Mouse (Mus musculus) adrenal gland, postnatal 25 days (tissue): ENCODE measurements around the gene Khdc1c. TPM values are rescaled to one million over a fixed set of nuclear protein-coding genes. Genes with fewer than 3 reads are reported as not detected.
"Not testable (repeated sequence)": the region's sequence is repeated elsewhere in the genome, so short reads cannot be mapped to it uniquely, and the experiment has no call there.

ENCODE experiments used
- DNase-seq: peaks from one replicate; pipeline ENCODE4 v3.0.0; 2021; ENCODE audit warnings: mixed read lengths
- long read RNA-seq: library from polyadenylated mRNA; stranded (forward); transcript quantifications from one replicate; pipeline ENCODE4 v2.0.0, GENCODE M21; 2021
- total RNA-seq: library from RNA; stranded (reverse); gene quantifications from 2 replicates; pipeline ENCODE4 v1.2.3, GENCODE M21; 2021

Gene Khdc1c
- not detected in 2 replicates for total RNA-seq
- long read RNA-seq: 0 reads

- DNase-seq: not testable (repeated sequence)
These were observed at the start of gene Khdc1c for GRCm38 (mm10) chr1:21368031-21368430. Khdc1c (plus strand) TSS chr1:21368331.

- not testable (repeated sequence) for DNase-seq
These were observed 47.9 kb upstream of the Khdc1c start for GRCm38 (mm10) chr1:21320271-21320670.

- DNase-seq: no peak
These were observed 46.5 kb upstream of the Khdc1c start for GRCm38 (mm10) chr1:21321656-21322055.

GRCm38 (mm10) chr1:21323996-21324574 is 44.0 kb upstream of the Khdc1c start:
- DNase-seq: no peak

GRCm38 (mm10) chr1:21324633-21325032 is 43.5 kb upstream of the Khdc1c start:
- DNase-seq: no peak

- no peak for DNase-seq
These were observed 41.4 kb upstream of the Khdc1c start for GRCm38 (mm10) chr1:21326733-21327132.

- DNase-seq: not testable (repeated sequence)
These were observed 37.0 kb upstream of the Khdc1c start for GRCm38 (mm10) chr1:21331161-21331560.

- no peak for DNase-seq
These were observed 34.7 kb upstream of the Khdc1c start for GRCm38 (mm10) chr1:21333222-21333973.

- no peak for DNase-seq
These were observed 32.3 kb upstream of the Khdc1c start for GRCm38 (mm10) chr1:21335836-21336235.

GRCm38 (mm10) chr1:21340745-21341144 is 27.4 kb upstream of the Khdc1c start:
- DNase-seq: no peak

GRCm38 (mm10) chr1:21344253-21344652 is 23.9 kb upstream of the Khdc1c start:
- DNase-seq: peak; percentile 27

- not testable (repeated sequence) for DNase-seq
These were observed 23.4 kb upstream of the Khdc1c start for GRCm38 (mm10) chr1:21344752-21345151.

- DNase-seq: no peak
These were observed 18.8 kb upstream of the Khdc1c start, which contains the start of gene Khdc1a for GRCm38 (mm10) chr1:21349341-21349740. Khdc1a (plus strand) TSS chr1:21349641.

- no peak for DNase-seq
These were observed 15.1 kb downstream of the Khdc1c start, which contains the start of gene Khdc1b for GRCm38 (mm10) chr1:21383256-21383655. Khdc1b (plus strand) TSS chr1:21383556.

- DNase-seq: no peak
These were observed 23.1 kb downstream of the Khdc1c start for GRCm38 (mm10) chr1:21391138-21391671.

- no peak for DNase-seq
These were observed 34.7 kb downstream of the Khdc1c start for GRCm38 (mm10) chr1:21402804-21403203.

- DNase-seq: no peak
These were observed 39.1 kb downstream of the Khdc1c start for GRCm38 (mm10) chr1:21407266-21407665.

- peak; percentile 28 for DNase-seq
These were observed 43.4 kb downstream of the Khdc1c start for GRCm38 (mm10) chr1:21411331-21412196.

- DNase-seq: no peak
These were observed 44.0 kb downstream of the Khdc1c start for GRCm38 (mm10) chr1:21412197-21412555.

GRCm38 (mm10) chr1:21419370-21419769 is 51.2 kb downstream of the Khdc1c start:
- no peak for DNase-seq
